Mouse (Mus musculus): ENCODE results near the gene Ugdh.
"Not testable (repeated sequence)": the region's sequence is repeated elsewhere in the genome, so short reads cannot be mapped to it uniquely, and the experiment has no call there.

The Ugdh gene

DNA sequence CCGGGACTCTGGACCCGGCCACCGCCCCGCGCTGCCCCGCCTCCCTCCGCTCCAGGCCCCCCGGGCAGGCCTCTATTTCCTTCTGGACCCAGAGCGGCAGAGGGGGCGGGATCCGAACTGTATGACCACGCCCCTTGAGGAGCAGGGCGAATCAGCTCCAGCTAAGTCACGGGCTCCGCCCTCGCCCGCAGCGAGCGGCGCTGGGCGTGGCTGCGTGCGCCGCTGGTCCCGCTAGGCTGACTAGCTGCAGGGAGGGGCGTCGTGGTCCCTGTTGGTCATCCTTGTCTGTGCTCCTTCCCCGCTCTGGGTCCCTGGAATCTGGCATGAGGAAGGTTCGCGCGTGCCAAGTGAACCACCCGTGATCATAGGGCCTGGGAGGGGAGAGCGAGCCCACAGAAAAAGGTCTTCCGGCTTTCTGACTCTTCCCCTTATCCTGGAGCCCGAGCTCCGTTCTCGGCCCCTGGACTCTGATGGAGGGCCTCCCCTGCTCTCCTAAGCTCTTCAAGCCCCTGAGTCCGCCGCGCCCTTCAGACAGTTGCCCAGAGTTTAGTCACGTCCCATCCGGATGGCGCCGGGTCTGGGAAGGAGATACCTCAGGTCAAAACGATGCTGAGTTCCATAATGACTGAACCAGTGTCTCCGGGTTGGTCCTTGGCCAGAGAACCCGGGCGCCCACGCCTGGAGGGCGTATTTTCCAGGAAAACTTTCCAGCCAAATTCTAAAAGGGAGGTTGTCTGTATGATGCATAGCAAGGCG is at the start of gene Ugdh:
Gene Ugdh, minus strand, starts transcription at position 144 of the 756 bp plus-strand sequence.
- Histone ChIP-seq H3K36me3 (ENCODE audit: insufficient read depth, low read length) (no peaks in the 10 kb centered on the region), H3K4me1 (replicated peaks; ENCODE audit: low read depth, low read length) (peaks cover 24% of the 10 kb centered on the region), H3K9me3 (ENCODE audit: low read length) (no peaks in the 10 kb centered on the region), H3K27me3 (ENCODE audit: insufficient read depth, low read length) (peaks cover 59% of the 10 kb centered on the region), H3K4me3 (replicated peaks; ENCODE audit: low read length) (peak within 1 kb of the TSS; percentile 90)
- TF ChIP-seq POU5F1 (IDR thresholded peaks at IDR 0.05; ENCODE audit: borderline replicate concordance, low read length) = no peak
- no peak for TF ChIP-seq NANOG (IDR thresholded peaks at IDR 0.05; ENCODE audit: borderline replicate concordance, low read length)
- no peak for TF ChIP-seq CTCF (conservative IDR thresholded peaks at IDR 0.05; ENCODE audit: low read length)

GRCm38 (mm10) chr5:65482996-65483395 is 47.2 kb upstream of the Ugdh start:
- Histone ChIP-seq H3K4me1 (replicated peaks; ENCODE audit: low read depth, low read length) (peaks cover 39% of the 10 kb centered on the region), H3K36me3 (ENCODE audit: insufficient read depth, low read length) (0 out of 2 replicates have a peak, but pooled peaks cover 7% of the 10 kb centered on the region), H3K4me3 (replicated peaks; ENCODE audit: low read length) (no peak overlapping the region), H3K9me3 (ENCODE audit: low read length) (no peaks in the 10 kb centered on the region), H3K27me3 (ENCODE audit: insufficient read depth, low read length) (no peaks in the 10 kb centered on the region)
- TF ChIP-seq NANOG (IDR thresholded peaks at IDR 0.05; ENCODE audit: borderline replicate concordance, low read length) = no peak
- no peak for TF ChIP-seq POU5F1 (IDR thresholded peaks at IDR 0.05; ENCODE audit: borderline replicate concordance, low read length)
- TF ChIP-seq CTCF (conservative IDR thresholded peaks at IDR 0.05; ENCODE audit: low read length) = no peak

DNA sequence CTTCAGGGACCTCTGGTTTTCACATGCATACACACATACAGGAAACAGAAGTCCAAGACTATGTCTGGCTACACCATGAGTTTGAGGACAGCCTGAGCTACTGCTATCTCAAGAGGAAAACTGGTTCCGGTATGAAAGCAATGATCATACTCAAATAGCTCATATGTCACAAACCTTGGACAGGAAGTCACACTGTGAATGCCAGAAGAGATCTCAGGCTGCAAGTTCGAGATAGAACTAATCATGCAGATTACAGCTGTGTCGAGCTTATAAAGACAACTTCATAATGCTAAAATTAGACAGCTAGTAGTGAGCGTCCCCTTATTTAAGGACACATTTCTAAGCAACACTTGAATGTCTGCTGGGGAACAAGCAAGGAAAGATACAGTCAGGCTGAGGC is 44.8 kb upstream of the Ugdh start:
- Histone ChIP-seq H3K36me3 (ENCODE audit: insufficient read depth, low read length) (0 out of 2 replicates have a peak, but pooled peaks cover 7% of the 10 kb centered on the region), H3K4me1 (replicated peaks; ENCODE audit: low read depth, low read length) (peaks cover 21% of the 10 kb centered on the region), H3K4me3 (replicated peaks; ENCODE audit: low read length) (no peak overlapping the region), H3K27me3 (ENCODE audit: insufficient read depth, low read length) (no peaks in the 10 kb centered on the region), H3K9me3 (ENCODE audit: low read length) (no peaks in the 10 kb centered on the region)
- no peak for TF ChIP-seq NANOG (IDR thresholded peaks at IDR 0.05; ENCODE audit: borderline replicate concordance, low read length)
- TF ChIP-seq CTCF (conservative IDR thresholded peaks at IDR 0.05; ENCODE audit: low read length) = no peak
- no peak for TF ChIP-seq POU5F1 (IDR thresholded peaks at IDR 0.05; ENCODE audit: borderline replicate concordance, low read length)

GRCm38 (mm10) chr5:65479681-65480445 is 44.1 kb upstream of the Ugdh start:
- TF ChIP-seq CTCF (conservative IDR thresholded peaks at IDR 0.05; ENCODE audit: low read length) = no peak
- TF ChIP-seq POU5F1 (IDR thresholded peaks at IDR 0.05; ENCODE audit: borderline replicate concordance, low read length) = no peak
- no peak for TF ChIP-seq NANOG (IDR thresholded peaks at IDR 0.05; ENCODE audit: borderline replicate concordance, low read length)
- 0 out of 2 replicates have a peak, but pooled peaks cover 7% of the 10 kb centered on the region for H3K36me3 ChIP-seq (ENCODE audit: insufficient read depth, low read length)

GRCm38 (mm10) chr5:65478224-65478623 is 42.5 kb upstream of the Ugdh start:
- TF ChIP-seq POU5F1 (IDR thresholded peaks at IDR 0.05; ENCODE audit: borderline replicate concordance, low read length) = no peak
- TF ChIP-seq CTCF (conservative IDR thresholded peaks at IDR 0.05; ENCODE audit: low read length) = 0 out of 2 replicates have a peak, but pooled peaks have one; percentile 9
- Histone ChIP-seq H3K36me3 (ENCODE audit: insufficient read depth, low read length) (0 out of 2 replicates have a peak, but pooled peaks cover 7% of the 10 kb centered on the region), H3K4me1 (replicated peaks; ENCODE audit: low read depth, low read length) (peaks cover 10% of the 10 kb centered on the region), H3K27me3 (ENCODE audit: insufficient read depth, low read length) (no peaks in the 10 kb centered on the region), H3K9me3 (ENCODE audit: low read length) (no peaks in the 10 kb centered on the region), H3K4me3 (replicated peaks; ENCODE audit: low read length) (no peak overlapping the region)

More at GRCm38 (mm10) chr5:65479681-65480445, 44.1 kb upstream of the Ugdh start:
- peaks cover 18% of the 10 kb centered on the region for H3K4me1 ChIP-seq (replicated peaks; ENCODE audit: low read depth, low read length)
- H3K27me3 ChIP-seq (ENCODE audit: insufficient read depth, low read length) = no peaks in the 10 kb centered on the region
- H3K9me3 ChIP-seq (ENCODE audit: low read length) = no peaks in the 10 kb centered on the region
- H3K4me3 ChIP-seq (replicated peaks; ENCODE audit: low read length) = no peak overlapping the region

- not testable (repeated sequence) for H3K27me3 ChIP-seq (ENCODE audit: insufficient read depth, low read length); H3K9me3 ChIP-seq (ENCODE audit: low read length); H3K4me3 ChIP-seq (replicated peaks; ENCODE audit: low read length)
- Histone ChIP-seq H3K36me3 (ENCODE audit: insufficient read depth, low read length) (peaks cover 11% of the 10 kb centered on the region; the same call in 1 of the 2 replicates), H3K4me1 (replicated peaks; ENCODE audit: low read depth, low read length) (peaks cover 11% of the 10 kb centered on the region)
Observed at GRCm38 (mm10) chr5:65476739-65477138, 41.0 kb upstream of the Ugdh start.

DNA sequence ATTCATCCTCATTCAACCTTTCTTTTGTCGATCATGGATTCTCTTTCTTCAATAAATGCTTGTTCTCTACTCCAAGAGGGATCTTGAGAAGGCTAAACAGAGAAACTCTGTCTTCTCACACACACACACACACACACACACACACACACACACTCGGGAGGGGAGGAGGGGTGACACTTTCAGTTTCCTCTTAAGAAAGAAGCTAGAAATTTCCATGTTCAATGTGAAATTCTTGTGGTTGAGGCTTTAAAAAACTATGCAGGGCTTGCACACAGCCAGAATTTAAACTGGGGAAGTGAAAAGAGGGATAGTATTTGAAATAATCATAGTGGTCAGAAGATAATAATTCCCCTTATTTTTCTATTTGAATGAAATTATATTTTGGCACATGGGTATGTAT is 40.1 kb upstream of the Ugdh start:
- H3K4me1 ChIP-seq (replicated peaks; ENCODE audit: low read depth, low read length) = peaks cover 15% of the 10 kb centered on the region
- no peak overlapping the region for H3K4me3 ChIP-seq (replicated peaks; ENCODE audit: low read length)
- TF ChIP-seq POU5F1 (IDR thresholded peaks at IDR 0.05; ENCODE audit: borderline replicate concordance, low read length) (no peak), NANOG (IDR thresholded peaks at IDR 0.05; ENCODE audit: borderline replicate concordance, low read length) (no peak), CTCF (conservative IDR thresholded peaks at IDR 0.05; ENCODE audit: low read length) (no peak)

GRCm38 (mm10) chr5:65469766-65470165 is 34.0 kb upstream of the Ugdh start:
- Histone ChIP-seq H3K4me3 (replicated peaks; ENCODE audit: low read length) (no peak overlapping the region), H3K27me3 (ENCODE audit: insufficient read depth, low read length) (no peaks in the 10 kb centered on the region), H3K36me3 (ENCODE audit: insufficient read depth, low read length) (peaks cover 23% of the 10 kb centered on the region), H3K4me1 (replicated peaks; ENCODE audit: low read depth, low read length) (peaks cover 7% of the 10 kb centered on the region; the same call in 1 of the 2 replicates), H3K9me3 (ENCODE audit: low read length) (no peaks in the 10 kb centered on the region)
- TF ChIP-seq NANOG (IDR thresholded peaks at IDR 0.05; ENCODE audit: borderline replicate concordance, low read length) = no peak
- no peak for TF ChIP-seq POU5F1 (IDR thresholded peaks at IDR 0.05; ENCODE audit: borderline replicate concordance, low read length)
- TF ChIP-seq CTCF (conservative IDR thresholded peaks at IDR 0.05; ENCODE audit: low read length) = no peak

More for the DNA sequence above, 40.1 kb upstream of the Ugdh start:
- Histone ChIP-seq H3K27me3 (ENCODE audit: insufficient read depth, low read length) (no peaks in the 10 kb centered on the region), H3K9me3 (ENCODE audit: low read length) (no peaks in the 10 kb centered on the region), H3K36me3 (ENCODE audit: insufficient read depth, low read length) (peaks cover 11% of the 10 kb centered on the region; the same call in 1 of the 2 replicates)
